Mouse (Mus musculus) layer of hippocampus, postnatal 25 days (tissue): Measurements from ENCODE around the gene Tdrd9. TPM values are rescaled to one million over a fixed set of nuclear protein-coding genes. Genes with fewer than 3 reads are reported as not detected.
A peak's percentile ranks its signal among the peaks of the same experiment; 100 is the strongest.

ENCODE experiments used
- DNase-seq, 2 experiments: peaks; one replicate each; pipeline ENCODE4 v3.0.0; 2022; ENCODE audit warnings: mixed read lengths in 2 of 2, low spot score in 1 of 2; ENCODE audit errors: extremely low spot score in 1 of 2
- total RNA-seq, 2 experiments: library from RNA; stranded (reverse); gene quantifications; 2 replicates each; pipeline ENCODE4 v1.2.3; 2021

The Tdrd9 gene
- total RNA-seq, 2 experiments from 2014 or later = 0.09 to 0.22 TPM

DNA sequence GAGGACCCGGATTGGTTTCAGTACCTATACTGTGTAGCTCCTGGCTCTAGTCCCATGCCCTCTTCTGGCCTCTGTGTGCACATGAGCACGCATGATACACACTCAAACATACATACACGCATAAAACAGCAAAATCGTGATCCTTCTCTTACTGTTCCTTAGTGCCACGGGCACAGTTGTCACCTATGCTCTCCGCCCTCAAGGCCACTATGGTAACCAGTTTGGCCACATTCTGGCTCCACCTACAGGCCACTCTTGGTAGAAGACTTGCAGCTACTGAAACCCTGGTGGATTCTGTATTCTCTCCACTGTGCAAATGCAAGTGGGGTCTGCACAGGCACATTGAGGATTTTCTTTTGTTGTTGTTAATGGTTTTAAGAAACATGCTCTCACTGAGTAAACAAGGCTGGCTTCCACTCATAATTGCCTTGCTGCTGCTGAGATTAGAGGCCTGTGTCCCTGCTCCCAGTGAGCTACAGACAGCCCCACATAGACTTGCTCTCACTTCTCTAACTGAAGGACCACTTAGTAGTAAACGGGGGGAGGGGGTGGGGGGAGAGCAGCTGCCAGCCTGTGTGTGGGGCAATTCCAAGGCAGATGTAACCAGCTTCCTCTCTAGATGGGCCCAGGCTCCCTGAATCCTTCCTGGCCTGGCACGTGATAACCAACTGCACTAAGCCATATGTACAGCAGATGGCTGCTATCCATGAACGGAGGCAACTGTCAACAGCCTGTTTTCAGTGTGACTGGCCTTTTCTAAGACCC lies 13.1 kb upstream of the Tdrd9 start:
- peak; percentile 57 to 85 for DNase-seq

DNA sequence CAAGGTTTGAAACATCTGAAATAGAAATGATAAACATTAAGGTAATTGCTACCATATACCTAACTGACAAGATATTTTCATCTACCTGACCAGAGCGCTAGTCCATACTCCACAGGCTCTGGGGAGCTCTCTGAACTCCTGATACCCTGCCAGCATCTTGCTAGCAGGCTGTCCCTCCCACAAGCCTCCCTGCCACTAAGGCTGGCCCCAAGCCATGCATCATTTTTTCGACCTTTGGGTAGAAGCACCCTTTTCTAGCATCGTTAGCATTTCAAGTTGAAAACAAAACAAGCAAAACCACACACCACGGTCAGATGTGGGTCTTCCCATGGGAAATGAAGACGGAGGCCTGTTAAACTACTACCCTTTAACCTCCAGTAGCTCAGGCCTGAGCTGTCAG lies 8.0 kb upstream of the Tdrd9 start:
- no peak for DNase-seq

DNA sequence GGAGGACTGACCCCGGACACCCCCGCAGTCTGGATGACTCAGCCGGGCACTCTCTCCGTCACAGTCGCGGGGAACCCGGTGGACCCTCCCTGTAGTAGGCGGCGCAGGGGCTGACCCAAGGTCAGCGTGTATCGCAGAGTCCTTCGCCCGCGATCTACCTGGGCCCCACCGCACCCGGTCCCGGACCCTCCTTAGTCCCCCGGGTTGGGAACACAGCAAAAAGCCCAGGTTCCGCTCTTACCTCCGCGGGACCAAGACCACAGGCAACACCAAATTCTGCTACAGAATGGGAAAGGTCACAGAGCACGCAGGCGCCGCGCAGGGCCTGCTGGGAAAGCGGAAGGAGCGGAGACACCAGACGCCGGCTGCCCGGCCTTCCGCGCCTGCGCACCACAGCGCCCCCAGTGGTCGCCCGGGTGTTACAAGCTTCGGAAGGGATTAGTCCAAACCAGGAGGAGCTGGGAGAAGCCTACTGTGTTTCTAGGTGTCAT lies 4.6 kb upstream of the Tdrd9 start, which contains the start of gene Atp5mpl:
Gene Atp5mpl, minus strand, starts transcription at position 295 of the 491 bp plus-strand sequence.
- DNase-seq = peak; percentile 97 to 100

- DNase-seq = no peak
These were observed 1.3 kb upstream of the Tdrd9 start for GRCm38 (mm10) chr12:111970085-111970484.

GRCm38 (mm10) chr12:111972504-111972903 lies 1.1 kb downstream of the Tdrd9 start:
- no peak for DNase-seq

DNA sequence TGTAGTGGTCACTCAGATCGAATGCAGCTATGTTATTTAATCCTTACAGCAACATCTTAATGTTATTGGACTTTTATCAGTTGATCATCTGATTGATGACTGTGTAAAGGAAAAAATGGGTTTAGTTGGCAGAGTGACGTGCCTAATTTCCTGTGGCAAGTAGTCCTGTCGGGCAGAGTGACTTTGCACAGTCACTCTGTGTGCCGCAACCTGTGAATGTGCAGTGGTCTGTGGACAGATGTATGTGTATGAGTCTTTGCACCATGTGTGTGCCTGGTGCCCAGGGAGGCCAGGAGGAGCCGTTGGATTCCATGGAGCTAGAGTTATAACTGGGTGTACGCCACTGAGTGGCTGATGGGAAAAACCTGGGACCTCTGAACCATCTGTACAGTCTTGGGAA lies 3.2 kb downstream of the Tdrd9 start:
- no peak for DNase-seq

DNA sequence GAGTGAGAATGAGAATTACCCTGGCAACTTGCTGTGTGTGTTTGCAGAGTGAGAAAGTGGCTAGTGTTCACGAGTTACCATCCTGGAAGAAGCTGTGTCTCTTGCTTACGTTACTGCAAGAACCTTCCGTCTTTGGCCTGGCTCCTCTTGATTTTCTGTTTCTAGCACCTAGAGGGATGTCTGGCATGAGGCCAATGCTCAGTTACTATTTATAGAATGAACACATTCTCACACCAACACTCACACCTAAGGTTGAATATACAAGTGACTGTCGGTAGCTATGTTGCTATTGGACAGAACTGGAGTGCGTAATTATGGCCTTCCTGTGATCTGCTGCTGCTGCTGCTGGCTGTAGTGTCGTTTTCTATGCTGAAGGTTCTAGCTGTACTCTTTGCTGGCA lies 5.8 kb downstream of the Tdrd9 start:
- no peak for DNase-seq

DNA sequence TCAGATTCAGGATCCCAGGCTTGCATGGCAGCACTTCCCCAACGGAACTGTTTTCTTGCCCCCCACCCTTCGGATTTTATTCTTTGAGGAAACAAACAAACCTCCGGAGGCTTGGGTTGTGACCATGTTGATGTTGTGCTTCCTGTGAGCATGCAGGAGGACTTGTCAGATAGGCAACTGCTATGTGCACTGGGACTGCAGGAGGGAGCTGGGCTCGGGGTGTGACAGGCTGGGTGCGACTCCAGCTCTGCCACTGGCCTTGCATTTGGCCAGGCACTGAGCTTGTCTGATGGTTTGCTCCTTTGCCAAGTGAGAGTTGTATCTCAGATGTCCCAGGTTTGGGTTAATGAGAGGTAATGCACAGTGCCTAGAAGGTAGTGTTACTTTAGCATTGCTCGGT lies 6.9 kb downstream of the Tdrd9 start:
- DNase-seq = no peak

- DNase-seq = no peak
These were observed 9.6 kb downstream of the Tdrd9 start, which contains the start of gene Rd3l for GRCm38 (mm10) chr12:111980887-111981367. TSS of gene Rd3l (minus strand) at chr12:111981317.

DNA sequence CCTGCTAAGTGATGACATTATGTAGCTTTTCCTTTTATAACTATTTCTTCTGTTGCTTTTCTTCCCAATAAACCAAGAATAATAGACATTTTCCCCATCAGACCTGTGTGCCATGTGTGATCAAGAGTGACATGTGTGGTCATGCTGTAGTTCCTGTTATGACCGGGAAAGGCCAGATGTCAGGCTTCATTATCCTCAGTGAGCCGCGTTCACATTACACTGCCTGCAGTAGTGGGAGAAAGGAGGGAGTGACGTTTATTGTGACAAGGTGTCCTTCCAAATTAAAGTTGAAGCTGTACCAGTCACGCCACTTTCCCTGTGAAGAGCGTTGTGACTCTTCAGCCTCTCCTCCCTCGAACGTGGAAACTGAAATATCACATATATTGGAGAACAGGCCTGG lies 10.5 kb downstream of the Tdrd9 start:
- DNase-seq = no peak

GRCm38 (mm10) chr12:111983165-111983564 lies 11.8 kb downstream of the Tdrd9 start:
- DNase-seq = no peak

GRCm38 (mm10) chr12:111986756-111987155 lies 15.4 kb downstream of the Tdrd9 start:
- DNase-seq = no peak

- no peak for DNase-seq
These were observed 21.3 kb downstream of the Tdrd9 start for GRCm38 (mm10) chr12:111992626-111993025.

GRCm38 (mm10) chr12:111995161-111995560 lies 23.8 kb downstream of the Tdrd9 start:
- no peak for DNase-seq

- DNase-seq = no peak
These were observed 28.4 kb downstream of the Tdrd9 start for GRCm38 (mm10) chr12:111999735-112000134.

- DNase-seq = peak; percentile 70 to 87
These were observed 29.9 kb downstream of the Tdrd9 start for GRCm38 (mm10) chr12:112001223-112001622.

DNA sequence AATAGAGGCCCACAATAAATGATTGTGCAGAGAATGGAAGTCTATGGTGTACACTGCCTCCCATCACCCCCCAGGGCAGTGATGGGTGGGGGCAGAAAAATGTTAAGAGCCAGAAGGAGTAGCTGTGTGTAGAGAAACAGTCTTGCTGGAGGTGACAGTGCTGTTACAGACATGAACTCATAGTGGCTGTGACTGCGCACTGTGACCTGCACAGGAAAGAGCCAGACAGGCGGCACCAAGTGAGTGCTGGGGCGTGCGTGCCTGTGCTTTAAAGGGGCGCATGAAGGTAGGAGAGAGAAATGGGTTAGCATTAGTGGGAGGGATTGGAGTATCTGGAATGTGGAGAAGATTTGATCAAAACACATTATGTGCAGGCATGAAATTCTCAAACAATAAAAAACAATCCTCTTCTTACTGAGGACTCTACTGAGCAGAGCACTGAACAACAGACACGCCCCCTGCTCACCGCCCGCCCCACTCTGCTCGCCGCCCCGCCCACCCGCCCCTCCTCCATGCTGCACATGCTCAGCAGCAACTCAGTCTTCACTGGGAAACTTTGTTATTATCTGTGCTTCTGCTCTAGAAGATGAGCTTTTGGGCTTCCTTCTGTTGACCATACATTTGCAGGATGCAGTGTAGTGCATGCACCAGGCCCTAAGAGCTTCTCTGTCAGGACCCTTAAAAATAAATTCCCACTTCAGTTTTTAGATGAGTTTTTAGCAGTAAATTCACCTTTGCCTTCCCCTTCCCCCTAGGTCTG lies 41.3 kb downstream of the Tdrd9 start:
- DNase-seq = no peak

DNA sequence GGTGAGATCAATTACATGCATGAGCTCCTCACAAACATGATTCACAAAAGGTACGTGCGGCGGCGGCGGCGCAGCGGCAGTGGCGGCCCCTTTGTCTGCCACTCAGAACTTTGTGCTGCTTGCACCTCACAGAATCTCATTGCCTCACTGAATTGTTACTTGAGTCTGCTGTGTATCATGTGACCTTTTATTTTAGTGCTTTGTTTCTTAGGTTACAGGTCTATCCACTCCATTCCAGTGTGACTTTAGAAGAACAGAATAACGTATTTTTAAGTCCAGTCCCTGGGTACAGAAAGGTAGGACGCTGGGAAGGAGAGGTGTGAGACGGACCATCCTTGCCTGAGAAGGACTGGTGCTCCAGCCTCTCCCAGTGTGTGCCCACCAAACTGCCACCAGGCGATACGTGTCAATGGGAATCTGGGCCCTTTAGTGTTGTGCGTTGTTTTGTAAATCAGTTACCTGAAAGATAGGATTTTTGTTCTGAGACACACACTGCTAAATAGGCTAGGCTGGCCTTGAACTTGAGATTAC lies 42.0 kb downstream of the Tdrd9 start:
- DNase-seq = no peak

DNA sequence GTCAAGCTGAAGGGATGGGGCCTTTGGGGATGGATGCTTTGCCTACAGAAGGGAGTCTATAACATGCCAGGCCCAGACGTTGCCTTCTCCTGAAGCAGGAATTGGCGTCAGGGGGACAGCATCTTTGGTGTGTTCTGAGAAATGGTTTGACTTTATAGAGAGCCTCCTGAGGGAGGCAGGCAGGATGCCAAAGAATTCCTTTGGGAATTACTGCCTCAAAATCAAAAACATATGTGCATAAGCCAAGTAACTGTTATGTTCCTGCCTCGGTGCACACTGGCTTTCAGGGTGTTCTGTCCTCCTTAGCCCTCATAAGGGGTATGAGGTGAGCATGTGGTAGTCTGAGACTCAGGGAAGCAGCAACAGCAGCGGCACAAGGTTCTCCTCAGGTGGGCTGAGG lies 45.0 kb downstream of the Tdrd9 start:
- no peak for DNase-seq

- no peak for DNase-seq
These were observed 51.9 kb downstream of the Tdrd9 start for GRCm38 (mm10) chr12:112023306-112023705.
